Mouse (Mus musculus) Patski (cell line): ENCODE measurements around the gene Atp8b2. TPM values are rescaled to one million over a fixed set of nuclear protein-coding genes. Genes with fewer than 3 reads are reported as not detected.

Source experiments
- ATAC-seq: fragments of 100-300 bp; one replicate; pipeline ENCODE4 v1.8.0; 2021
- CTCF ChIA-PET: fragments of 350-600 bp; sonication (Branson Sonifier 250); formaldehyde crosslinking; loops from one replicate; lab custom pipeline; 2022; ENCODE audit warnings: inconsistent platforms; lab: Charles Lee
- POLR2A ChIA-PET: fragments of 350-600 bp; sonication (Branson Sonifier 250); formaldehyde crosslinking; loops from one replicate; lab custom pipeline; 2022; ENCODE audit warnings: antibody characterized with exemption, inconsistent platforms; lab: Charles Lee
- DNase-seq: peaks from one replicate; pipeline ENCODE4 v3.0.0-alpha.2; 2011; ENCODE audit warnings: low read depth, low spot score
- H3K27me3 ChIP-seq: fragments of 371-371 bp; one replicate; pipeline ENCODE4 v1.5.1; 2021
- CTCF ChIP-seq: fragments of 100-300 bp; IDR thresholded peaks from one replicate; pipeline ENCODE4 v1.5.1; 2021
- in situ Hi-C: fragments of 300-500 bp; cut with MboI; formaldehyde crosslinking; loops from 3 replicates; pipeline ENCODE4 v1.11.1; 2018; ENCODE audit warnings: low pct_unique_long_range_greater_than_20kb, mixed read lengths
- polyA plus RNA-seq: library from polyadenylated mRNA; unstranded; gene quantifications from one replicate; pipeline ENCODE4 v1.2.3, GENCODE M21; 2021

Gene Atp8b2
- polyA plus RNA-seq, 1 experiment from 2014 or later: 52.0 TPM

GRCm38 (mm10) chr3:89961436-89961835 lies 1.9 kb downstream of the Atp8b2 start:
- H3K27me3 ChIP-seq: no peaks in the 10 kb centered on the region
- no peak for TF ChIP-seq CTCF
- DNase-seq (no peak), ATAC-seq (no peak)
- CTCF ChIA-PET: interaction anchor here (0.5 to 2.5 kb wide), 4 partner anchors 8 to 387 kb away, joined by 3 to 7 read pairs (median 4); no protein-coding TSS in a partner anchor
- in situ Hi-C loops: no loop called here
- POLR2A ChIA-PET: interaction anchor here (1.2 kb wide), 1 partner anchor 89 kb away, joined by 3 read pairs; no protein-coding TSS in a partner anchor

GRCm38 (mm10) chr3:89960469-89960868 lies 2.8 kb downstream of the Atp8b2 start:
- POLR2A ChIA-PET: interaction anchor here (1.0 to 1.2 kb wide), 2 partner anchors 11 to 90 kb away, joined by 3 read pairs; no protein-coding TSS in a partner anchor
- H3K27me3 ChIP-seq: no peaks in the 10 kb centered on the region
- TF ChIP-seq CTCF: no peak
- DNase-seq (no peak), ATAC-seq (peak; percentile 75)
- CTCF ChIA-PET: interaction anchor here (1.1 to 2.5 kb wide), 4 partner anchors 7 to 120 kb away, joined by 3 to 9 read pairs (median 6); no protein-coding TSS in a partner anchor
- in situ Hi-C loops: no loop called here

GRCm38 (mm10) chr3:89959435-89959834 lies 3.9 kb downstream of the Atp8b2 start:
- no peak for TF ChIP-seq CTCF
- no peak for ATAC-seq
- no peak for DNase-seq
- in situ Hi-C loops: no loop called here
- POLR2A ChIA-PET: interaction anchor here (0.9 to 1.4 kb wide), 3 partner anchors 10 to 20 kb away, joined by 3 to 4 read pairs (median 3); no protein-coding TSS in a partner anchor
- CTCF ChIA-PET: interaction anchor here (0.7 to 2.0 kb wide), 3 partner anchors 10 to 41 kb away, joined by 3 to 9 read pairs (median 3); no protein-coding TSS in a partner anchor
- no peaks in the 10 kb centered on the region for H3K27me3 ChIP-seq

GRCm38 (mm10) chr3:89957880-89958279 lies 5.4 kb downstream of the Atp8b2 start:
- POLR2A ChIA-PET: no interaction called here

GRCm38 (mm10) chr3:89956177-89956971 lies 6.9 kb downstream of the Atp8b2 start:
- in situ Hi-C loops: no loop called here
- no peaks in the 10 kb centered on the region for H3K27me3 ChIP-seq
- TF ChIP-seq CTCF: no peak
- ATAC-seq (no peak), DNase-seq (no peak)
- ChIA-PET CTCF (interaction anchor here (0.7 to 1.7 kb wide), 5 partner anchors 7 to 121 kb away, joined by 3 to 5 read pairs (median 4); partner anchors contain the start of gene Atp8b2), POLR2A (interaction anchor here (1.1 kb wide), 1 partner anchor 96 kb away, joined by 4 read pairs; the partner anchor contains the start of gene Ubap2l)

More at GRCm38 (mm10) chr3:89957880-89958279, 5.4 kb downstream of the Atp8b2 start:
- ATAC-seq (no peak), DNase-seq (no peak)
- CTCF ChIA-PET: interaction anchor here (1.4 to 1.8 kb wide), 3 partner anchors 10 to 120 kb away, joined by 4 to 9 read pairs (median 5); no protein-coding TSS in a partner anchor
- in situ Hi-C loops: no loop called here
- no peaks in the 10 kb centered on the region for H3K27me3 ChIP-seq
- TF ChIP-seq CTCF: no peak

- no peak for DNase-seq
- in situ Hi-C loops: loop anchor here (5.0 kb wide), 1 partner anchor 119 kb away; the partner anchor contains the start of gene Tpm3
- H3K27me3 ChIP-seq: no peaks in the 10 kb centered on the region
- CTCF ChIA-PET: interaction anchor here (0.6 to 2.8 kb wide), 33 partner anchors 8 to 168 kb away, joined by 3 to 44 read pairs (median 5); partner anchors contain the start of gene Hax1
- POLR2A ChIA-PET: interaction anchor here (0.7 to 1.3 kb wide), 3 partner anchors 10 to 48 kb away, joined by 3 to 4 read pairs (median 3); no protein-coding TSS in a partner anchor
- peak; percentile 63 for ATAC-seq
- TF ChIP-seq CTCF: no peak
Observed at GRCm38 (mm10) chr3:89953420-89953819, 9.9 kb downstream of the Atp8b2 start.

GRCm38 (mm10) chr3:89948655-89949054 lies 14.7 kb downstream of the Atp8b2 start:
- ATAC-seq (no peak), DNase-seq (no peak)
- ChIA-PET CTCF (interaction anchor here (1.1 to 2.7 kb wide), 3 partner anchors 9 to 129 kb away, joined by 3 to 9 read pairs (median 8); no protein-coding TSS in a partner anchor), POLR2A (interaction anchor here (1.0 to 1.1 kb wide), 2 partner anchors 11 to 114 kb away, joined by 3 to 4 read pairs; no protein-coding TSS in a partner anchor)
- H3K27me3 ChIP-seq: no peaks in the 10 kb centered on the region
- in situ Hi-C loops: no loop called here
- no peak for TF ChIP-seq CTCF

- POLR2A ChIA-PET: no interaction called here
- in situ Hi-C loops: no loop called here
- no peak for TF ChIP-seq CTCF
- ATAC-seq (no peak), DNase-seq (no peak)
- no peaks in the 10 kb centered on the region for H3K27me3 ChIP-seq
- CTCF ChIA-PET: interaction anchor here (1.1 to 2.7 kb wide), 4 partner anchors 9 to 129 kb away, joined by 3 to 9 read pairs (median 6); no protein-coding TSS in a partner anchor
Observed at GRCm38 (mm10) chr3:89948021-89948420, 15.3 kb downstream of the Atp8b2 start.

- ATAC-seq (no peak), DNase-seq (no peak)
- in situ Hi-C loops: no loop called here
- ChIA-PET CTCF (interaction anchor here (0.9 to 2.0 kb wide), 3 partner anchors 9 to 19 kb away, joined by 3 to 9 read pairs (median 6); partner anchors contain the start of gene Atp8b2), POLR2A (no interaction called here)
- H3K27me3 ChIP-seq: no peaks in the 10 kb centered on the region
- no peak for TF ChIP-seq CTCF
Observed at GRCm38 (mm10) chr3:89945026-89945425, 18.3 kb downstream of the Atp8b2 start.

GRCm38 (mm10) chr3:89942894-89943293 lies 20.4 kb downstream of the Atp8b2 start:
- ChIA-PET POLR2A (no interaction called here), CTCF (no interaction called here)
- in situ Hi-C loops: no loop called here
- no peak for TF ChIP-seq CTCF
- DNase-seq: no peak
- ATAC-seq: no peak
- no peaks in the 10 kb centered on the region for H3K27me3 ChIP-seq
